Mouse (Mus musculus): ENCODE results near the gene Mrps24. TPM values are rescaled to one million over a fixed set of nuclear protein-coding genes. Genes with fewer than 3 reads are reported as not detected.

Mrps24 gene
- polyA plus RNA-seq, 1 experiment from 2014 or later = 181 TPM

- peaks cover 26% of the 10 kb centered on the region for H3K36me3 ChIP-seq (ENCODE audit: control insufficient read depth, insufficient read depth, low read length)
- ATAC-seq = no peak
- WGBS = 96% methylated on average over 11 of the region's 11 CpGs
- no peaks in the 10 kb centered on the region for H3K9me3 ChIP-seq (replicated peaks; ENCODE audit: control insufficient read depth, low read length, poor library complexity, severe bottlenecking)
- H3K4me3 ChIP-seq (ENCODE audit: low read depth, low read length) = no peak overlapping the region
- H3K27ac ChIP-seq (ENCODE audit: low read length) = no peak overlapping the region
- no peak overlapping the region for H3K9ac ChIP-seq (ENCODE audit: low read depth, low read length)
- no peaks in the 10 kb centered on the region for H3K4me1 ChIP-seq (ENCODE audit: control insufficient read depth, insufficient read depth, low read length)
- no peaks in the 10 kb centered on the region for H3K27me3 ChIP-seq (ENCODE audit: control insufficient read depth, insufficient read depth, low read depth, low read length)
- H3K4me2 ChIP-seq (ENCODE audit: low read length) = no peak overlapping the region
Measured at GRCm38 (mm10) chr11:5716246-5716645, 766 bp upstream of the Mrps24 start.

DNA sequence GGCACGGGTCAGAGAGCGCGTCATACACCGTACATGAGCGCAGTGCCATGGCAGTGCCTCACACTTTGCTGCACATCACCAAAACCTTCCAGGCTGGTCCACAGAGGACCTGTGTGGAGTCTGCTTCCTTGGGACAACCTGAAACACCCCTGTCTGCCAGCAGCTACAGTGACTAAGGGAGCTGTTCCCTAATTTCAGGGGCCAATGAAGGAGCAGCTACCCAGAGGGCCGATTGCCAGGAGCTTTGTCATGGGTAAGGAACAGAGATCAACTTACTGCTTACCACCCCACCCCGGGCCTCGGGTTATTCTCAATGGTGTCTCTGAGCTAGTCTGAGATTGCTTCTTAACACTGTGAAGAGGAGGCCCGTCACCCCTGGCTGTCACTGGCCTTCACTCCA is 301 bp downstream of the Mrps24 start:
- 90% methylated on average over 9 of the region's 9 CpGs for WGBS
- no peak overlapping the region for H3K4me3 ChIP-seq (ENCODE audit: low read depth, low read length)
- no peak for ATAC-seq
- no peak overlapping the region for H3K4me2 ChIP-seq (ENCODE audit: low read length)
- H3K36me3 ChIP-seq (ENCODE audit: control insufficient read depth, insufficient read depth, low read length) = peaks cover 26% of the 10 kb centered on the region
- H3K9me3 ChIP-seq (replicated peaks; ENCODE audit: control insufficient read depth, low read length, poor library complexity, severe bottlenecking) = no peaks in the 10 kb centered on the region
- H3K4me1 ChIP-seq (ENCODE audit: control insufficient read depth, insufficient read depth, low read length) = no peaks in the 10 kb centered on the region
- no peak overlapping the region for H3K9ac ChIP-seq (ENCODE audit: low read depth, low read length)
- no peak overlapping the region for H3K27ac ChIP-seq (ENCODE audit: low read length)
- H3K27me3 ChIP-seq (ENCODE audit: control insufficient read depth, insufficient read depth, low read depth, low read length) = no peaks in the 10 kb centered on the region

DNA sequence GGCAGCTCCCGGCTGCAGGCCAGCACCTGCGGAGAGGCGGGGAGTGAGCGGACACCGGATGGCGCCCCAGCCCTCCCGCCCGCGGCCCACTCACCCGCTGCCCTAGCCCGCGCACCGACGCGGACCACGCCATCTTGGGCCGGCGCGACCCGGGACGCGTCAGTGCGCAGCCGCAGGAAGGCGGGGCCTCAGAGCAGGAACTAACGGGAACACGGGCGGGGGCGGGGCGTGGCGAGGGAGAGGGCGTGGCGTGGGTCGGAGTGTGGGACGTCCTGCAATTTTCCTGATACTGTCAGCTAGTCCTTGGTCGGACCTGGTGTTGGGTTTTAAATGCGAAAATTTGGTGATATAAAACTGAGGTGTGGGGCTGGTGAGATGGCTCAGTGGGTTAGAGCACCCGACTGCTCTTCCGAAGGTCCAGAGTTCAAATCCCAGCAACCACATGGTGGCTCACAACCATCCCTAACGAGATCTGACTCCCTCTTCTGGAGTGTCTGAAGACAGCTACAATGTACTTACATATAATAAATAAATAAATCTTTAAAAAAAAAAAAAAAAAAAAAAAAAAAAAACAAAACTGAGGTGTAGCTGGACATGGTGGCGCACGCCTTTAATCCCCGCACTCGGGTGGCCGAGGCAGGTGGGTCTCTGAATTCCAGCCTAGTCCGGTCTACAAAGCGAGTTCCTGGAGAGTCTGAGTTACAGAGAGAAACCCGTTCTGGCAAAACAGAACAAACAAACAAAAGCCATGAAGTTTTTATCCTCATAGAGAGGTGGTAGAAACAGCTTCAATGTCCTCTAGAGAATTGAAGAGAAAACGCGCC is 7.7 kb downstream of the Mrps24 start:
- Histone ChIP-seq H3K4me3 (ENCODE audit: low read depth, low read length) (peak overlapping the region; percentile 88), H3K9me3 (replicated peaks; ENCODE audit: control insufficient read depth, low read length, poor library complexity, severe bottlenecking) (no peaks in the 10 kb centered on the region), H3K9ac (ENCODE audit: low read depth, low read length) (peak overlapping the region; percentile 88), H3K4me1 (ENCODE audit: control insufficient read depth, insufficient read depth, low read length) (peaks cover 11% of the 10 kb centered on the region), H3K27ac (ENCODE audit: low read length) (peak overlapping the region; percentile 83), H3K36me3 (ENCODE audit: control insufficient read depth, insufficient read depth, low read length) (0 out of 2 replicates have a peak, but pooled peaks cover 8% of the 10 kb centered on the region), H3K4me2 (ENCODE audit: low read length) (peak overlapping the region; percentile 56), H3K27me3 (ENCODE audit: control insufficient read depth, insufficient read depth, low read depth, low read length) (no peaks in the 10 kb centered on the region)
- 19% methylated on average over 47 of the region's 50 CpGs for WGBS
- ATAC-seq = peak; percentile 95

GRCm38 (mm10) chr11:5706874-5707529 is 8.5 kb downstream of the Mrps24 start:
- Histone ChIP-seq H3K36me3 (ENCODE audit: control insufficient read depth, insufficient read depth, low read length) (0 out of 2 replicates have a peak, but pooled peaks cover 8% of the 10 kb centered on the region), H3K27ac (ENCODE audit: low read length) (peak overlapping the region; percentile 83), H3K4me2 (ENCODE audit: low read length) (peak overlapping the region; percentile 56), H3K4me3 (ENCODE audit: low read depth, low read length) (peak overlapping the region; percentile 88), H3K4me1 (ENCODE audit: control insufficient read depth, insufficient read depth, low read length) (peaks cover 11% of the 10 kb centered on the region), H3K27me3 (ENCODE audit: control insufficient read depth, insufficient read depth, low read depth, low read length) (no peaks in the 10 kb centered on the region), H3K9me3 (replicated peaks; ENCODE audit: control insufficient read depth, low read length, poor library complexity, severe bottlenecking) (no peaks in the 10 kb centered on the region), H3K9ac (ENCODE audit: low read depth, low read length) (peak overlapping the region; percentile 88)
- WGBS = under 1% methylated on average over 43 of the region's 43 CpGs
- ATAC-seq = peak; percentile 84

DNA sequence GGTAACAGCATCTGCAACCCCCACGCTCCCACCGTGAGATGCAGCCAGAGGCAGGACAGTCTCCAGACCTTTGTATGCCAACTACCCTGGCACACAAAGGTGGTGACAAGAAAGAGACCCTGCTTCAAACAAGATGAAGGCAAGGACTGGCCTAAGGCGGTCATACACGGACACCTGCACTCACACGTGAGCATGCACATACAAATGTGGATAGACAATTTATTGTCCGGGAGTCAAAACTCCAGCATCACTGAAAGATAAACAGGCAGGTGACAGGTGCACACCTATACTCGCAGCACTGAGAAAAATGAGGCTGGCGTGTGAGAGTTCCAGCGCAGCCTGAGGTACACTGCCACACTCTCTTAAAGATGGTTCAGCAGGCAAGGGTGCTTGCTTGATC is 9.5 kb downstream of the Mrps24 start:
- Histone ChIP-seq H3K9ac (ENCODE audit: low read depth, low read length) (peak overlapping the region; percentile 88), H3K9me3 (replicated peaks; ENCODE audit: control insufficient read depth, low read length, poor library complexity, severe bottlenecking) (no peaks in the 10 kb centered on the region), H3K27me3 (ENCODE audit: control insufficient read depth, insufficient read depth, low read depth, low read length) (no peaks in the 10 kb centered on the region), H3K4me3 (ENCODE audit: low read depth, low read length) (peak overlapping the region; percentile 88), H3K27ac (ENCODE audit: low read length) (no peak overlapping the region), H3K4me1 (ENCODE audit: control insufficient read depth, insufficient read depth, low read length) (peaks cover 11% of the 10 kb centered on the region), H3K4me2 (ENCODE audit: low read length) (peak overlapping the region; percentile 56), H3K36me3 (ENCODE audit: control insufficient read depth, insufficient read depth, low read length) (0 out of 2 replicates have a peak, but pooled peaks cover 8% of the 10 kb centered on the region)
- no peak for ATAC-seq
- WGBS = 93% methylated on average over 9 of the region's 9 CpGs

DNA sequence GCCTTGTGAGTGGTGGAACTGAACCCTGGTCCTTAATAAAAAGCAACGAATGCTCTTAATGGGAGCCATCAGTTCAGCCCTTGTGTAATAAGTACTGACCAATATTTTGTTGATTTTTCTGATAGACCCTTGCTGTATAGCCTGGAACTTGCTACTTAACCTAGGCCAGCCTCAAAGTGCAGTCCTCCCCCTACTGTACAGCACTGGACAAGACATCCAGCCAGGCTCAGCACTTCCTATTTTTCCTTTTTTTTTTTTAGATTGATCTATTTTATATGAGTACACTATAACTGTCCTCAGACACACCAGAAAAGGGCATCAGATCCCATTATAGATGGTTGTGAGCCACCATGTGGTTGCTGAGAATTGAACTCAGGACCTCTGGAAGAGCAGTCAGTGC is 12.1 kb downstream of the Mrps24 start:
- H3K9ac ChIP-seq (ENCODE audit: low read depth, low read length) = no peak overlapping the region
- 0 out of 2 replicates have a peak, but pooled peaks cover 8% of the 10 kb centered on the region for H3K36me3 ChIP-seq (ENCODE audit: control insufficient read depth, insufficient read depth, low read length)
- H3K4me3 ChIP-seq (ENCODE audit: low read depth, low read length) = no peak overlapping the region
- no peaks in the 10 kb centered on the region for H3K27me3 ChIP-seq (ENCODE audit: control insufficient read depth, insufficient read depth, low read depth, low read length)
- peaks cover 11% of the 10 kb centered on the region for H3K4me1 ChIP-seq (ENCODE audit: control insufficient read depth, insufficient read depth, low read length)
- ATAC-seq = no peak
- no peak overlapping the region for H3K27ac ChIP-seq (ENCODE audit: low read length)
- WGBS = 95% methylated on average over 1 of the region's 1 CpGs
- H3K4me2 ChIP-seq (ENCODE audit: low read length) = no peak overlapping the region
- H3K9me3 ChIP-seq (replicated peaks; ENCODE audit: control insufficient read depth, low read length, poor library complexity, severe bottlenecking) = no peaks in the 10 kb centered on the region

- Histone ChIP-seq H3K27me3 (ENCODE audit: control insufficient read depth, insufficient read depth, low read depth, low read length) (no peaks in the 10 kb centered on the region), H3K4me2 (ENCODE audit: low read length) (no peak overlapping the region), H3K9me3 (replicated peaks; ENCODE audit: control insufficient read depth, low read length, poor library complexity, severe bottlenecking) (no peaks in the 10 kb centered on the region), H3K4me3 (ENCODE audit: low read depth, low read length) (no peak overlapping the region), H3K9ac (ENCODE audit: low read depth, low read length) (no peak overlapping the region), H3K4me1 (ENCODE audit: control insufficient read depth, insufficient read depth, low read length) (peaks cover 11% of the 10 kb centered on the region), H3K36me3 (ENCODE audit: control insufficient read depth, insufficient read depth, low read length) (0 out of 2 replicates have a peak, but pooled peaks cover 8% of the 10 kb centered on the region), H3K27ac (ENCODE audit: low read length) (no peak overlapping the region)
- WGBS = 89% methylated on average over 6 of the region's 6 CpGs
- ATAC-seq = no peak
Measured at GRCm38 (mm10) chr11:5702957-5703332, 12.5 kb downstream of the Mrps24 start.

DNA sequence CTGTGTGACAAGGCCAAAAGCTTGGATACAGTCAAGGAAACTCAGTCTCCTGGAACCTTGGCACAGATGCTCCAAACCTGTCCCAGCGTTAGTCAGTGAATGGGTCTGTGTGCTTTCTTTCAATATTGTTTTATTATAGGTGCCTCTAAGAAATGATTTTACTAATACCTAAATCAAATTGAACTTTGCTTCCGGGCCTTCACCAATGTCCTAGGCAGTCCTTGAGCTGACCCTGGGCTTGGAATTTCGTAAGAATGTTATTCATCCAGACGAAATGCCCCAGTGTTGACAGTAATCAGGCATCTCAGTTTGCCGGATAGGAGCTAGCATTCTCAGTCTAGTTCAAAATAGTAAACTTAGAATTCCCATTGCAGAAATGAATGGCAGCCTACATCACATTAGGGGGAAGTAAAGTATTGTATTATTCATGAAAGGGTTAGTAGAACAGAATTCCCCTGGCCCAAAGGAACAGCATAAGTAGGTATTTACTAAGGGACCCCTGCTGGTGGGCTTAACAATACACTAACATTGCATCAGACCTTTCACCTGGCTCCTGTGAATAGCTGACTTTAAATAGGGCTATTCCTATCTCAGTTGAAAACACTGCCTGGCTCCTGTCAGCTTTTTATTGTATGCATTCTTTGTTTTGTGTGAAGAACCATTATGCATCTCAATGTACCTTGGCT is 13.1 kb downstream of the Mrps24 start:
- H3K9me3 ChIP-seq (replicated peaks; ENCODE audit: control insufficient read depth, low read length, poor library complexity, severe bottlenecking) = no peaks in the 10 kb centered on the region
- peaks cover 11% of the 10 kb centered on the region for H3K4me1 ChIP-seq (ENCODE audit: control insufficient read depth, insufficient read depth, low read length)
- H3K9ac ChIP-seq (ENCODE audit: low read depth, low read length) = no peak overlapping the region
- no peak overlapping the region for H3K27ac ChIP-seq (ENCODE audit: low read length)
- no peak overlapping the region for H3K4me3 ChIP-seq (ENCODE audit: low read depth, low read length)
- WGBS = 80% methylated on average over 5 of the region's 5 CpGs
- no peaks in the 10 kb centered on the region for H3K27me3 ChIP-seq (ENCODE audit: control insufficient read depth, insufficient read depth, low read depth, low read length)
- no peak for ATAC-seq
- 0 out of 2 replicates have a peak, but pooled peaks cover 8% of the 10 kb centered on the region for H3K36me3 ChIP-seq (ENCODE audit: control insufficient read depth, insufficient read depth, low read length)
- H3K4me2 ChIP-seq (ENCODE audit: low read length) = no peak overlapping the region
